Mouse (Mus musculus) cerebellum, adult 11-12 months (tissue): Measurements from ENCODE around the gene Amy2a1.
"Not testable (repeated sequence)": the region's sequence is repeated elsewhere in the genome, so short reads cannot be mapped to it uniquely, and the experiment has no call there.

Experiments
- DNase-seq: peaks from one replicate; pipeline ENCODE4 v3.0.0; 2022

Amy2a1 gene

GRCm38 (mm10) chr3:113532328-113532727 lies at the start of gene Amy2a1:
Gene Amy2a1 (minus strand): TSS chr3:113532428.
- DNase-seq = not testable (repeated sequence)

- no peak for DNase-seq
These were observed 42.4 kb upstream of the Amy2a1 start for GRCm38 (mm10) chr3:113574578-113574977.

DNA sequence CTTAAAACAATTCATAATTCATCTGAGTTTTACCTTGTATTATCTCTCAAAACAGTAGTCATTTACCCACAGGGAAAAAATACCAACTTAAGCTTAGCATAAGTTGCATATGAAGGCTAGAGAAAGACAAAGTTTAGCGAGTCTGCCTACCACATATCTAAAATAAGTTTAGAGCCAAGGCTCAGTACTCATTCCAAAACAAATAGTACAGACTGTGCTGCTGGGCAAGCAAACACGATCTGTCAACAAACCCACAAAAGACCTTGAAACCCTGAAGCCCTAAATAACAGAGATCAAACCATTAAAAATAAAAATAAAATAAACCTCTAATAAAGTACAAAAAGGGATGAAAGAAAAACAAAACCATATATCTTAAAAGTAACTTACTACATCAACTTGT lies 41.9 kb upstream of the Amy2a1 start:
- DNase-seq = no peak

DNA sequence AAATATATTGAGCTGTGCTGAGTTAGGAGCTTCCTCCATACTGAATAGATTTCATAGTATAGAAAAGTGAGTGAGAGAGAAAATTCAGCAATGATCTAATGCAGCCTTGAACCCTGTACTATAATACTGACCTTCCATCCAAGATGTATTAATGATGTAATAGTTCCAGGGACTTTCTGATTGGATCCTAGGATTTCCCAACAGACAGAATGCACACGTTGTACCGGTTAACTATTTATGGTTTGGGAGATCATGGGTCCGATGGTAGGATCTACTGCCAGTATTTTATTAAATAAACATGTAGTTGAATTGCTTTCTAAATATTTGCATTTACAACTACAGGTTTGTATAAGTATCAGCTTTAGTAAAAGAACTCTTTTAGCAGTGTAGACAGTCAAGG lies 39.9 kb upstream of the Amy2a1 start:
- no peak for DNase-seq

DNA sequence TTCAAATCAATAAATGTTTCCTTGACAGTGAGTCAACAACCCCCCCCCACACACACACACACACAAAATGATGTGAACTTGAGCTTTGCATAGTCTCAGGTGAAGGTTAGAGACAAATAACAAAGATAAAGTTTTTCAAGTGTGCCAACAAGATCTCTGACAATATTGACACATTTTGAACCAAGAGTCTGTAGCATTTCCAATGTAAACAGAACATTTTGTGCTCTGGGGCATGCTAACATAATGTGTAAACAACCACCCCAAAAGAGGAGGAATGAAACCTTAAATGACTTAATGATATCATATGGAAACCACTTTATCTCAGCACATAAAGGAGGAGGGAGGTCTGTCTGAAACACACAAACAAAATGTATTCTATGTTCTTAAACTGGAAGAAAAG lies 7.5 kb upstream of the Amy2a1 start:
- no peak for DNase-seq
